Mouse (Mus musculus) layer of hippocampus, postnatal 14 days (tissue): ENCODE measurements at regions not wholly inside any gene's neighbourhood (a gene's known extent, or its start where the extent isn't known, plus 50 kb on each side); places are given as distances from the start of the nearest gene placed in this dataset.
A peak's percentile ranks its signal among the peaks of the same experiment; 100 is the strongest.

ENCODE experiments used
- DNase-seq, 2 experiments: peaks; one replicate each; pipeline ENCODE4 v3.0.0; 2021 to 2022; ENCODE audit warnings: low spot score in 2 of 2, mixed read lengths in 1 of 2

GRCm38 (mm10) chr15:54677660-54678059 lies 793.0 kb downstream of the Gm7489 start:
- peak in 1 of 2 experiments; percentile 15 for DNase-seq
